Mouse (Mus musculus) adrenal gland (tissue): ENCODE results near the gene Ggt5.

ENCODE experiments used
- intact Hi-C: fragments of 180-260 bp; cut with DNase I; formaldehyde crosslinking; loops from one replicate; pipeline ENCODE4 v1.15.1; 2025

Ggt5 gene

DNA sequence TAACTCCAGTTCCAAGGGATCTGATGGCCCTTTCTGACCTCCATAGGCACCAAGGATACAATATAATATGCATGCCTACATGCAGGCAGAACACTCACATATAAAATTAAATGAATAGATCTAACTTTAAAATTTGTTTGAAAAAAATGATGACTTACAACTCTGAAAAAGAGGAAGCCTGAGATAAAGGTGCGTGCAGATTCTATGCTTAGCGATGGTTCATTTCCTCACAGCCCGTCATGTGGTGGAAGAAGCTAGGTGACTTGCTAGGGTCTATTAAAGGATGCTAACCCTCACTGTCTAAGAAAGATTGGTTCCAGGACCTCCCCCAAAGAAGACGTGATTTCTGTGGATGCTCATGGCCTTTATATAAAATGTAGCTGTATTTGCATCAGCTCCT lies 26.9 kb downstream of the Ggt5 start:
- intact Hi-C loops, result no loop called here

DNA sequence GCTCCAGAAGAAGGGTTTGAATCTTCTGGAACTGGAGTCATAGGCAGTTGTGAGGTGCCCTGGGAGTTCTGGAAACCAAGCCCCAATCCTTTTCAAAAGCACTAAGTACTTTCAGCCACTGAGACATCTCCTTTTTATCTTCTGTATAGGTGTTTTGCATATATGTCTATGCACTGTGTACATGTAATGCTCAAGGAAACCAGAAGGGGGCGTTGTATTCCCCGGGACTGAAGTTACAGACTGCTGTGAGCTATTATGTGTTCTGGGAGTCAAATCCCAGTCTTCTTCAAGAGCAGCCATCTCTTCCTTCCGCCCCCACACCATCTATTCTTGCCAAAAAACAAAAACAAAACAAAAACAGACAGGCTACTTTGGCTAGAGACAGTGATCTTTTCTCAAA lies 31.7 kb downstream of the Ggt5 start:
- intact Hi-C loops, result no loop called here

DNA sequence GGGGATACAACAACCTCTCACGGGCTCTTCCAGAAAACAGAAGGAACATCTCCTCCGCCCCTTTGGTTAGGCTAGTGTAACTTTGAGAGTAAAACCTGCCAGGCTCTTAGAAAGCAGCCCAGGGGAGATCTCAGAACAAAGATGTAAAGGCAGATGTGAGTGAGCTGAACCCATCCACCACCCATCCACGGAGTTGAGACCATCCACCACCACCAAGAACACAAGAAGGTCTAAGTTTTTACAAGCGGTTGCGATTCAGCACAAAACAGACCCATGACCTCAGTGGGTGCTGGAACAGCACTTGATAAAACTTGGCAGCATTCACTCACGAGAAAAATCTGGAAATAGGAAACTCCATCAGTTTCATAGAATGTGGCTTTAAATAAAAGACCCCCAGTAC lies 36.8 kb downstream of the Ggt5 start:
- intact Hi-C loops, result no loop called here

DNA sequence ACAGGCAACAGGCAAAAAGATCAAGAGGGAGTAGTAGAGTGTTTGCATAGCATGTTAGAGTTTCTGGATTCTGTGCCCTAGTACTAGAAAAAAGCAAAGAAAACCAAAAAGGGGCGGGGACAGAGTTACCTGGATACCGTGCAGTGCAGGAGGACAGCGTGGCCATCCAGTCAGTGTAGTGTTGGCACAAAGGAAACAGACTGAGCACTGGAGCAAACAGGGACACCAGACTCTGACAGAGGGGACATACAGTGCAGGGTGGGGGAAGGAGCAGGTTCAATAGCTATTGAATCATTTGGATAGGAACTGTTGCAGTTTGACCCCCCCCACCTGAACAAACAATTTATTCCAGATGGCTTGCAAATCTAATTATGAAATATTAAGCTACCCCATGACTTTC lies 37.9 kb downstream of the Ggt5 start:
- intact Hi-C loops, result no loop called here

DNA sequence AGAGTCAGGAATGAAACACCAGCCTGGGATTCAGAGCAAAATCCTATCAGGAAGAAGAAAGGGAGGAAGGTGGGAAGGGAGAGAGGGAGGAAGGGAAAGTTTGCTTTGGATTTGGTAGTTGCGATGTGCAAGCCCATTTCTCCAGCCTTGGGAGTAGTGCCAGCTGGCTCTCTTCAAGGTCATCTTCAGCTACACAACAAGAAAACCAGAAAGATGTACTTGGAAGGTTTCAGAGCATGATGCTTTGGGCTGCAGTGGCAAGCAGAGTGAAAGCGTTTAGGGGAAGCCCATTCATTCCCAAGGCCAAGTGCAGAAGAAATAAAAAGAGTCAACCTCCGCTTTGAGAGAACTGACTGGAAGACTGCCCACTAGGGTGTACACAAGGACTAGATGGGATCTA lies 38.4 kb downstream of the Ggt5 start:
- intact Hi-C loops, result no loop called here

DNA sequence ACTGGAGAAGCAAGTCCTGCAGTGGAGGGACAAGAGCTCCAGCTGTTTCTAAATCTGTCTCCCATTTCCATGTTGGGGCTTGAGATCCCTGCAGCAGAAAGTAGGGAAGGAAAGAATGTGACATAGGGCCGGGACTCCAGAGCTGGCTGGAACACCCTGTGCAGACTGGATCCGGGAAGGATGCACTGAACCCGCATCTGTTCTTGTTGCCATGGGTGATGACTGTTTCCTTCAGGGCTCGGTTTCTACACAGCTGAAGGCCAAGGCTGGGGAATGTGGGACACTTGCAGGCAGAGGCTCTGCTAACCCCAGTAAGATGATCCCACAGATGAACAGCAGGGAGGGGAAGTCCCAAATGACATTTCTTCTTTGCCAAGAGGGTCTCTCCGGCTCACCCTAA lies 43.5 kb downstream of the Ggt5 start:
- intact Hi-C loops, result no loop called here

DNA sequence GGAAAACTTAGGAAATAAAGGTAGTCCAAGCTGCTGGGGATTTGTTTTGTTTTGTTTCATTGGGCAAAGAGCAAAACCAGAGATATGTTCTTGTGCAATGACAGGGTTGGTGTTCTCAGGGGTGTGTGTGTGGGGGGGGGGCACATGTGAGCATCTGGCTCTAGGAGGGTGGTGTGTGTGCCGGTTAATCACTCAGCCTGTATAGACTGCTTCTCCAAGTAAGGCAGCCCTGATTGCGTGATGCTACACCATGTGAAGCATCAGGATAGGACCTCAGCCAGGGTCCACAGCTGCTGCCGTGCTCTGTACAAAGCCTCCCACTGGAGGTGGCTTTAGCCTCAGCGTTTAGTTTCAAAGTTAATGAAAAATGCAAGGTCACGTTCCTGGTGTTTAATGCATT lies 43.9 kb downstream of the Ggt5 start:
- intact Hi-C loops, result no loop called here

DNA sequence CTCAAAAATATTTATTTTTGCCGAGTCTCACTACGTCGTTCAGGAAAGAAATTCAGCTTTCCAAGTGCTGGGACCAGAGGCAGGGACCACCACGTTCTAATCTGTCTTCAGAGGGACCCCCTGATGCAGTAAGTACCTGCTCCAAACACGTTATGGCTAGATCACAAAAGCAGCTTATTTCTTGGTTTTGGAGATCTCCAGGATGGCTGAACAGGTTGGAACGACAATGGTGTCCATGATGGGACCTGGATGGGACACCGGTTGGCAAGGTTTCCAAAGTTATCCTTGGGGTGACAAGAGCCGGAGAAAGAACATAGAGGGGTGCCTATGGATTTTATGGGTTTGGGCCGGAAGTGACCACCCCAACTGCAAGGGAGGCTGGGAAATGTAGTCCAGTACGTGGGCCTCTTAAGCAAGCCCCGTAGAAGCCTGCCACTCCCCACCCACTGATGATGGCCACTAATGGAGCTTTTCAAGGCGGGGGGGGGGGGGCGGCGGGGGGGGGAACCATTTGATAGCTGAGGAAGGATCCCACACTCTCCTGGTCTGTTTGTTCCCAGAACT lies 44.5 kb downstream of the Ggt5 start:
- intact Hi-C loops, result loop anchor here (2.0 kb wide), 1 partner anchor 47 kb away; no protein-coding TSS in a partner anchor

DNA sequence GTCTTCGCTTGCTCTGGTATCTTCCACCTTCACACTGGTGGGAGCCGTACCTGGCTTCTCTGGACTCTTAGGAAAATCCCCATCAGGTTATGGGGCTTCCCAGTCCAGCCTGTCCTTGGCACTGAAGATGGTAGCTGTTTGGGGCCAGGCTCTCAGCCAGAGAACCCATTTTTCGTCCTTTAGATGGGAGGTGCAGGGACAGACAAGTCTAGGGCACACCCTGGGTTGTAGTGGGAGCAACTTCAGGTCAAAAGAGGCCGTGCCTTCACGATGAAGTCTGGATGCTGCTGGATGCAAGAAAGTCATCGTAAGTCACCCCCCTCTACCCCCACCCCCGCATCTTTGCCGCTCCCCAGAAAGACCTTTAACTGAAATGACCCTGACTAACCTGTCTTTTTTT lies 45.5 kb downstream of the Ggt5 start:
- intact Hi-C loops, result loop anchor here (2.0 kb wide), 1 partner anchor 48 kb away; no protein-coding TSS in a partner anchor

DNA sequence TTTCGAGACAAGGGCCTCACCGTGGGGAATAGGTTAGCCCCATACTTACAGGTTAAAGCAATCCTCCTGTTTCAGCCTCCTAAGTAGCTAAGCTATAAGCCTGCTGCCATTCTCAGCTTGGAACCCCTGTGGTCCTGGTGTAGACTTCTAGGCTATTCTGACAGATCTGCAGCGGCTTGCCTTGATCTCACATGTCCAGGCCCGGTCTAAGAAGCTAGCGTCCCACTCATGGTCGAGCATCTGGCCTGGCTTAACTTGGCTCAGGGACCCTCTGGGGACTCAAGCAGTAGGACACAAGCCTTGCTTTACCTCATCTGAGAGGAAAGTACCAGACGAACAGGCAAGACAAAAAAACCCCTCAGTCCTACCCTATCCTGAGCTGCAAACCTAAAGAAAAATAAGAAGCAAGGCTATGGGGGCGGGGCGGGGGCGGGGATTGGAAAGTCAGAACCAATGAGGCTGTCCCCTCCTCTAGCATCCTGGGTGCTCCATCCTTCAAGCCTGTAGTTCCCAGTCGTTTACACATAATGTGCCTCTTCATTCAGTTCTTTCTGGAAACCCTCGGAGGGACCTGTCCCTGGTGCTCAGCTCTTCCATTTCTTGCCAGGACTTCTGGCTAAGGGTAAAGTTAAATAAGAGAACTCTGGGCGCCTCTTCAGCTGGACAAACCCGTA lies 46.0 kb downstream of the Ggt5 start:
- intact Hi-C loops, result loop anchor here (2.0 kb wide), 1 partner anchor 48 kb away; no protein-coding TSS in a partner anchor

DNA sequence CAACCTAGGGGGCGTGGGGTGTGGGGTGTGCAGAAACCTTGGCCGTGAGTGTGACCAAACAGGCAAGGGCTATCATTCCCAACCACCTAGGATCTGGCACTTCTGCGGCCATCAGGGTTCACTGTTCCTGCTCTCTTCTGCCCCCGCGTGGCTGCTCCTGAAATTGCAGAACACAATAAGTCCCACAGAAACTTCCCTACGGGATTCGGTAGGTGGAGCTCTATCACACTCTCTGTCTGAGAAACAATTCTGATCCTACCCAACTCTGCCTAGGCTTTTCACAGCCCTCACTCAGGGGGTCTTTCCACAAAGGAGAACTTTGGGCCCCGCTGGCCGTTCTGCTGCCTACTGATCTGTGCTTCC lies 46.5 kb downstream of the Ggt5 start:
- intact Hi-C loops, result loop anchor here (2.0 kb wide), 1 partner anchor 49 kb away; no protein-coding TSS in a partner anchor

DNA sequence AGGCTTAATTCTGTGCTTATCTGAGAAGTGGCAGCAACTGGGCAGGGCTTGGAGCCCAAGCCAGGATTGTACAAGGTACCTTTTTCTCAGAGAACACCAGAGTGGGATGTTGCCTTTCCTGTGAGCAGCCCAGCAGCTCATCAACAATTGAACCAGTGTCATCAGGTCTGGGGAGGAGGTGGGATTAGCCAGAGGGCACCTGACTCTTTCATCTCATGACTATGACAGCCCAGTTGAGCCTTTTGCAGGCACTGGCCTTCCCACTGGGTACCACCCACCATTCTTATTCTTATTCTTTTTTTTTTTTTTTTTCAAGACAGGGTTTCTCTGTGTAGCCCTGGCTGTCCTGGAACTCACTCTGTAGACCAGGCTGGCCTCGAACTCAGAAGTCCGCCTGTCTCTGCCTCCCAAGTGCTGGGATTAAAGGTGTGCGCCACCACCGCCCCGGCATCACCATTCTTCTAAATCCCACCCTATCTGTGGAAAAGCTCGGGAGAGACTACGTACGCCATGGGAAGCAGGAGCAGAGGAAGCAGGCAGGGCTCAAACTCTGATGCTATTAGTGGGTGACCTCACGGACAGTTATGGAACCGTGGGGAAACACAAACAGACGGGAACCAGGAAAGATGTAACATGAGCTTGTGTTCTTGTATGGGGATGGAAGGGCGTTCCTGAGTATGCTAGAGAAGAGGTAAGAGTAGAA lies 47.1 kb downstream of the Ggt5 start:
- intact Hi-C loops, result no loop called here

DNA sequence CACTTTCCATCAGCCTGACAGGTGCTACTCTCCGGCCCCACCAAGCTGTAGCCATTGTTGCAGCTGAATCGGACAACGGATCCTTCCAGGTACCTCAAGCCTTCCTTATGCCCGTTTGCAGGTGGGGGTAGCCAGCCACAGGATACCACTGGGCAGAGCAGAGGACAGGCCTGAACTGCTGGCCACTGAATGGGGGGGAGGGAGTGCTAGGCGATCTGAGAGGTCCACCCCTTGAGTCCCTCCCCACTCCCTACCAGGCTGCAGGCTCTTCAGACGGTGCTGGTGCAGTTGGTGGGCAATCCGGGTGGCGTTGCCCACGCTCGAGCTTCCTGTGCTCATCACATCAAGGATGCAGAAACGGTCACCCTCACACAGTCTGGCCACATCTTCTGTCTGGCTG lies 48.6 kb downstream of the Ggt5 start:
- intact Hi-C loops, result no loop called here

DNA sequence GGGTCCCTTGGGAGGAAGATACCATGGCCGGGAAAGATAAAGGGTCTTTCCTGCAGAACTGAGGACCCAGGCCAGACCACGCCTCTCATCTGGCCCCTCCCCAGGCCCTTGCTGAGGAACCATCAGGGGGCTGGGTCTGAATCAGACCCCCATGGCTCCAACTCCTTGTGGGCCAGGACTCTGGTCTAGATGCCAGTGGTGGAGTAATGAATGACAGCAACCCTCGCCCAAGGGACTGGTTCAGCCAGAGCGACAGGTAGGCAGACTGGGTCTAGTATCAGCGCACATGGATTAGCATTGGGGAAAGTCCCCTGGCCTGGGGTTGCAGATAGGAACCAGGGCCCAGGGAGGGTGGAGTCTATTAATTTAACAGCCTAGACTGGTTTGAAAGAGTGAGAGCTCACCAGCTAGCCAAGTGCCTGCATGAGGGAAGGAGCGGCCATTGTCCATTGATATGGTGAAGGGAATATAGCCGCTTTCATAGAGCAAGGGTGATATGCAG lies 52.6 kb downstream of the Ggt5 start:
- intact Hi-C loops, result loop anchor here (5.0 kb wide), 1 partner anchor 211 kb away; no protein-coding TSS in a partner anchor

DNA sequence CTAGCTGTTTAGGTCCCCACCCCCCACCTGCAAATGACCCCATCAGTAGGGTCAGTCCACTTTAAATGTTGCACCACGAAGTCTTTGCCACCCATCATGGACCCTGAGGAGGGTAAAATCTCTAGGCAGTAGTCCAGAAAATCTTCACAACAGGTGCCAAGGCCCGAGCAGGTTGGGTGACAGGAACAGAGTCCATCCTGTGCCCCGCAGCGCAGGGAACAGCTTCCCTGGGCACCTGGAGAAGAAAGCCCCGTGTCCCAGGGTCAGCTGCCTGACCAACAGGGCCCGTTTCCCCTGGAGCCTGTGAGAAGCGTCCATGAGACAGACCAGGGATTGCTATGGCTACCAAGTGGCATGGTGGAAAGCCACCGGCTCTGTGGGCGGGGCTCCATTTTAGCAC lies 53.3 kb downstream of the Ggt5 start:
- intact Hi-C loops, result loop anchor here (5.0 kb wide), 1 partner anchor 210 kb away; no protein-coding TSS in a partner anchor

DNA sequence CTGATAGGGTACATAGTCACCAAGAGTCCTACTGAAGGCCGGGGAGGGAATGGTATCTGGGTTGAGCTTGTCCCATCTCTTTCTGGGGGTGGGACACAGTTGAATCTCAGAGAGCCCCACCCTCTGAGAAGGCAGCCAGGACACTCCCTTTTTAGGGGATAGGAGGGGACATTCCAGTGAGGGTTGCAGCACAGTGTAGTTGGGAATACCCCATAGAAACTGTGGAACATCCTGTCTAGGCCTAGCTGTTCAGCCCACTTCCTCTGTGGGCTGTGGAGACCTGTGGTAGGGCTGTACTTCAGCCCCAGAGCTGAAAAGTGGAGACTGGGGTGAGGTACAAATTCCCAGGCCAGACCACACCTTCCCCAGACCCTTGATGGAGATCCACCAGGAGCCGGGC lies 53.8 kb downstream of the Ggt5 start:
- intact Hi-C loops, result loop anchor here (5.0 kb wide), 1 partner anchor 209 kb away; no protein-coding TSS in a partner anchor

DNA sequence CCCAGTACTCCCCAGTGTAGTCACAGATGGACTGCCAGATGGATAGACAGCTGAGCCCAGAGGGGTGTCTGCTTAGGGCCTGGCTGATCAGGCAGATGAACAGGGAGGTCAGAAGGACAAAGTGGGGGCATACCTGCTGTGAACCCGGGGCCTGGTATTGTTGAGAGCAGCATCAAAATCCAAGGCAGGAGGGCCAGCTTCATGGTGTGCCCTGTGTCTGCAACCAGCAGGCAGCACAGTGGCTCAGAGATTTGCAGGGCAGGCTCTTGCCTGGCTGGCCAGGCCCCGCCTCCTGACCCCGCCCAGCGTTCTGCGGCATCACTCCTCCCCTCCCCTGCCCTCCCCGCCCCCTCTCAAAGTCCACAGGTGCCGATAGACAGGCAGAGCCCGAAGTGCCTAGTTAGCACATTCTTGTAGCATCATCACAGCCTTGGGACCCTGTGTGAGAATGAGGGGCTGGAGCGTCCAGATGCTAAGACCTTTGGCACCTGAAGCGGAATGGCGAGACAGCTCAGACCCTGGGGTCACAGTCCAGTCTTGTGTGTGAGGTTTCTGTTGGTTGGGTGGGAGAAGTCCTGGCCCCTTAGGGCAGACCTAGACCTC lies 54.7 kb downstream of the Ggt5 start, which contains the start of gene Susd2:
Gene Susd2 (minus strand): TSS at position 268 of the 603 bp plus-strand sequence.
- intact Hi-C loops, result loop anchor here (5.0 kb wide), 1 partner anchor 208 kb away; no protein-coding TSS in a partner anchor

DNA sequence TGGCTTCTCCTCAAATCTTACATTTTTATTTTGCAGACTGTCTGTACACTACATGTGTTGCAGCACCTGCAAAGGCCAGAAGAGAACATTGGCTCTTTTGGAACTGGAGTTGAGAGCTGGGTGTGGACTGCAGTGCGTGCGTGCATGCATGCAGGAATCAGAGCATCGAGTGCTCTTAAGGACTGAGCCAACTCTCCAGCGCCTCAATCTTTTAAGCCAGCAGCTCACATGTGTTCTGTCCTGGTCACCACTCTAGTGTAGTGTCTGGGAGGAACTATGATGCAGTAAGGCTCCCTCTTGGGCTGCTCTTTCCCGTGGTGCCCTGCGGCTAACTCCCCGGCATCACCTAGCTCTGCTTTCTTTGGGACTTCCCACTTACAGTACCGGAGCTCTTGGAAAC lies 56.5 kb downstream of the Ggt5 start:
- intact Hi-C loops, result no loop called here

DNA sequence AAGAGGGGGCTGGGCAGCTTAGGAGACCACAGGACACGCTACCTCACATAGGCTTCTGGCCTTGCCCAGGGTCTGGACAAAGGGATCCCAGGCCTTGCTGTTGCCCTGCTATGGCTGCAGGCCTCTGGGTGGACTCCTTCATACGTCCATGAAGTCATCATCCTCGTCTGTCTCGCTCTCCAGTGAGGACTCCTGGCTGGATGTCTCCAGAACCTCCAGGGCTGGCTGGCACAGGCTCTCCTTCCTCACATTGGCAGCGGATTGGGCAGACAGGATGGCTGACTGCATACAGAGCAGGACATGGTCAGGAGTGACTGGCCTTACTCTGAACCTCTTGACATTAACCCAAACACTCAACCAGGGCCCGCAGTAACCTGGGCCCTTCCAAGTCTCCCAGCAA lies 57.3 kb downstream of the Ggt5 start:
- intact Hi-C loops, result no loop called here

DNA sequence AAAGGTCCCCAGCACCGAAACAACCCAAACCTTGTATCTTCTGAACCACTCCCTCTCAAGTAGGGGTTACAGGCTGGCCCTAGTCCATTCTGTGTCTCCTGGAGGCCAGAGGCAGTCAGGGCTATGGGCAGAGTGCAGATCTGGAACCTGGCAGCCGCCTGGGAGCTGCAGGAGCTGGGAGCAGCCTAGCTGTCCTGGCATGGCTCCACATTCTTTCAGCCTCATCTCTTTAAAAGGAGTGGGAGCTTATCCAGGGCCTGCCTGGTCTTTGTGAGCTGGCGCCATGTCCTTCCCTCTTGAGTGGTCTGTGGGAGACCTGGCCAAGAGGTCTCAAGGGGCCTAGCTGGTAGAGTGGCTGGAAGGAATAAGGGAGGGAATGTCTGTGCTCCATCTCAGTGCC lies 58.2 kb downstream of the Ggt5 start:
- intact Hi-C loops, result no loop called here

DNA sequence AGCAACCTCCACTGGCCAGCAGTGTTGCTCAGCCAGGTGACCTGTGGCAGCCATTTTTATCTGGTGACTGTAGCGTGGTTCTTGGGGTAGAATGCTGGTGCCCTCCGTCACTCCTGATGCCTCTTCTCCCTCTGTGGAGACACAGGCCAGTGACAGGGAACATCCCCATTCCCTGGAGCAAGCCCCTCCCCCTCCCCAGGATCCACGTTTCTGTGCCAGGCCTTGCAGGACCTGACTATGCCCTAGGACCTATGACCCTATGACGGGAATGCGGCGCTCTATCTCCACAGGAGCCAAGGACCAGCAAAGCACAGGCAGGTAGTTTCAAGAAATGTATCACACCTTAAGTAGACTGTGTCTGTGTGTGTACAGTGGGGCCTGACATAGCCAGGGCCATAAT lies 59.0 kb downstream of the Ggt5 start:
- intact Hi-C loops, result no loop called here

DNA sequence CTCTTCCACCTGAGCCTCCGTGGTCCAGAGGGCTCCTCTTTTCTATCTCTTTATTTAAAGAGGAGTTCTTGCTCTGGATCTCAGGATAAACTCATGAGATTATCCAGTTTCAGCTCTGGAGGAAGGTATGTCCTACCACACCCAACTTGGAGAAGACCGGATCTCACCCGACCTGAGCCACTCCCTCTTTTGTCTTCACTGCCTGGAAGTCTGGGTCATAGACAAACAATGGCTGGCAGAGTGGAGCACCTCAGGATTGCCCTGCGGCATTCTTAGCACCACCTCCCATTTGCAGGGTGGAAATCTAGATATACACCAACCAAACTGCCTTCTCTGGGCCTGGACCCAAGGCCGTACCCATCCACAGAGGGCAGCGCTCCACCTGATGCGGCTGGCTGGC lies 59.9 kb downstream of the Ggt5 start:
- intact Hi-C loops, result no loop called here
